Comparison of ENCODE assay signal across 10 mouse cellular contexts in genomic region chr6:127362966-127363752, GRCm38 (mm10).
DNase-seq lines count a peak whose midpoint lies in the region; ATAC-seq lines count a peak whose summit lies in the region.
"Had no signal": no experiment of that assay in that cellular context is flagged by ENCODE, and none has a peak within 500 bp of the region (broad histone marks: within the 10 kb centered on the region; RNA-seq: fewer than 3 reads in every experiment).

No protein-coding gene starts in this region.

- peak; percentile 77 for ATAC-seq in forebrain, embryonic 12.5 days (ENCODE audit: low FRiP score)

- 7% methylated on average over 8 of the region's 8 CpGs for WGBS in forebrain, embryonic 12.5 days
- 6% methylated on average over 8 of the region's 8 CpGs for WGBS in midbrain, embryonic 10.5 days

- H3K27ac ChIP-seq in forebrain, embryonic 12.5 days, result peak overlapping the region; percentile 79
- H3K27ac ChIP-seq in midbrain, embryonic 10.5 days (replicated peaks), result peak overlapping the region; percentile 87
- H3K27ac ChIP-seq: heart, adult 2 months; stomach, embryonic 15.5 days had no signal

- no peaks in the 10 kb centered on the region for H3K9me3 ChIP-seq in forebrain, embryonic 12.5 days
- H3K9me3 ChIP-seq in midbrain, embryonic 10.5 days (replicated peaks), result no peaks in the 10 kb centered on the region
- H3K9me3 ChIP-seq: stomach, embryonic 15.5 days had no signal

- peak; percentile 79 to 81 for DNase-seq in cerebellum, postnatal 14 days
- DNase-seq in cerebellum, adult 11-12 months, result no peak
- peak; percentile 77 for DNase-seq in MN1 (ENCODE audit: low spot score)
- peak; percentile 92 for DNase-seq in midbrain, embryonic 10.5 days (ENCODE audit: low spot score)
- no peak for DNase-seq in spleen, postnatal 4 days (ENCODE audit: low spot score in 2 of 2)
- no peak for DNase-seq in layer of hippocampus, postnatal 36 days
- DNase-seq in kidney, postnatal 25 days, result no peak

- peaks cover 50% of the 10 kb centered on the region for H3K4me1 ChIP-seq in forebrain, embryonic 12.5 days
- H3K4me1 ChIP-seq in midbrain, embryonic 10.5 days, result peaks cover 79% of the 10 kb centered on the region

- H3K4me2 ChIP-seq in forebrain, embryonic 12.5 days, result no peak overlapping the region
- H3K4me2 ChIP-seq: stomach, embryonic 15.5 days had no signal

- H3K4me3 ChIP-seq in forebrain, embryonic 12.5 days (replicated peaks), result no peak overlapping the region
- H3K4me3 ChIP-seq in midbrain, embryonic 10.5 days, result peak overlapping the region; percentile 2; the same call in 1 of the 2 replicates
- H3K4me3 ChIP-seq: heart, adult 2 months; stomach, embryonic 15.5 days had no signal

- no peaks in the 10 kb centered on the region for H3K36me3 ChIP-seq in forebrain, embryonic 12.5 days (replicated peaks)
- no peaks in the 10 kb centered on the region for H3K36me3 ChIP-seq in midbrain, embryonic 10.5 days
- H3K36me3 ChIP-seq: stomach, embryonic 15.5 days had no signal

- 0 out of 2 replicates have a peak, but pooled peaks cover 10% of the 10 kb centered on the region for H3K27me3 ChIP-seq in forebrain, embryonic 12.5 days
- H3K27me3 ChIP-seq in midbrain, embryonic 10.5 days (ENCODE audit: low read depth, poor library complexity, severe bottlenecking), result peaks cover 60% of the 10 kb centered on the region
- H3K27me3 ChIP-seq: stomach, embryonic 15.5 days had no signal

- 0 out of 2 replicates have a peak overlapping the region, but pooled peaks have one; percentile 21 for H3K9ac ChIP-seq in forebrain, embryonic 12.5 days
- H3K9ac ChIP-seq: stomach, embryonic 15.5 days had no signal

Comparison
In these comparisons a context has a peak if more than half of its experiments do, and no peak if none do; other contexts are left out.
1. DNase-seq: peak in cerebellum, postnatal 14 days (2 of 2), MN1 (single experiment) and midbrain, embryonic 10.5 days (single experiment); none in cerebellum, adult 11-12 months (single experiment), spleen, postnatal 4 days (0 of 2), layer of hippocampus, postnatal 36 days (0 of 2) and kidney, postnatal 25 days (0 of 2).